Mouse (Mus musculus) testis, postnatal 14 days (tissue): ENCODE data around the gene Ear6.
A peak's percentile ranks its signal among the peaks of the same experiment; 100 is the strongest.
"Not testable (repeated sequence)": the region's sequence is repeated elsewhere in the genome, so short reads cannot be mapped to it uniquely, and the experiment has no call there.

Experiments
- DNase-seq: peaks from one replicate; pipeline ENCODE4 v3.0.0; 2021; ENCODE audit warnings: low spot score

Gene Ear6

DNA sequence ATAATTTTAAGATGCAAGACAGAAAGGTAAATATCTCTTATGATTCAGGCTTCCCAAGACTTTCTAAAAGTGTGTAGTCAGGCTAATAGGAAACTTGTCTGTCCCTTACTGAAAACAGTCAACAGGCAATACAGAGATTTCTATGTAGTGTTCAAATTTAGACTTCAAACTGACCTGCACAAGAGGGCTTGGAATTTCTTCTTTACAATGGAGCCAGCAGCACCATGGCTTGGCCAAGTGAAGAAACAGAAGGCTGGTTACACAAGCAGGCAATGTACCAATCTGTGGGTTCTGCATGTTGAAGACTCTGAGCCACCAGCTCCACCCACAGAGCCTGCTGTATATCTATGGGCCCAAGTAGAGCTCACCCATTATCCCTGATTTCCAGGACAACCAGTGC lies at the start of gene Ear6:
TSS of gene Ear6 (plus strand) at position 301 of the 400 bp plus-strand sequence.
- DNase-seq = no peak

DNA sequence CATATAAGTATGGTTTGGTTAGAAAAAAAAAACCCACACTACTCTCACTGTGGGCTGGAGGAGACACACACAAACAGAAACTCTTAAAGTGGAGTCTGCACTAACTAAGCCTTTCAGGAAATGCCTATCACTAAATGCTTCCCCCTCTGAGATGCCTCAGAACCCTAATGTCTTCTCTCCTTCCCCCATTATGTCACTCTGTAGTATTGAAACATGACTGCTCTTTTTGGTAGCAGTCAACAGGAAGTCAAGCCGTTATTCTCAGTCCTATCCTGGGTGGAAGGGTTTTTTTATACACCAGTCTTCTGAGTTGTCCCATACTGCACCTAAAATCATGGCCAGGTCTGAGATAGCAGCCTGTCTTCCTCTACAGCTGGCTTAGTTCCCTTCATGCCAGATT lies 26.9 kb upstream of the Ear6 start:
- no peak for DNase-seq

- DNase-seq = not testable (repeated sequence)
These were observed 25.7 kb upstream of the Ear6 start for GRCm38 (mm10) chr14:51827842-51828241.

- DNase-seq = no peak
These were observed 24.3 kb upstream of the Ear6 start for GRCm38 (mm10) chr14:51829188-51829587.

GRCm38 (mm10) chr14:51838480-51838879 lies 15.0 kb upstream of the Ear6 start:
- DNase-seq = not testable (repeated sequence)

GRCm38 (mm10) chr14:51842250-51842649 lies 11.2 kb upstream of the Ear6 start:
- no peak for DNase-seq

DNA sequence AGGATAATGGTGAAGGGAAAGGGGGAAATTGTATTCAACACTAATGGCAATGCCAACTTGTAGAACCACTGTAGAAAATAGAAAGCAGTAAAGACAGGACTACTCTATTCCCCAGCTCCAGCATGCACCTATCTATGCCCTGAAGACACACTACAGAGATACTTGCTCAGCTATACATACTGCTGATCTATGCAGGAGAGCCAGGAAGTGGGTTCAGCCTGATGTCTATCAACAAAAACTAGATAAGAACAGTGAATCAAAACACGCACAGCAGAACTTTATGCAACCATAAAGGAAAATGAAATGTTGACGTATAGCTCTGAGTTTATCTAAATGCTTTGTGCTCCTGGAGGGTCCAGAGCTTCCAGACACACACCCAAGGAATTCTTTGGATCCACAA lies 10.7 kb upstream of the Ear6 start:
- no peak for DNase-seq

DNA sequence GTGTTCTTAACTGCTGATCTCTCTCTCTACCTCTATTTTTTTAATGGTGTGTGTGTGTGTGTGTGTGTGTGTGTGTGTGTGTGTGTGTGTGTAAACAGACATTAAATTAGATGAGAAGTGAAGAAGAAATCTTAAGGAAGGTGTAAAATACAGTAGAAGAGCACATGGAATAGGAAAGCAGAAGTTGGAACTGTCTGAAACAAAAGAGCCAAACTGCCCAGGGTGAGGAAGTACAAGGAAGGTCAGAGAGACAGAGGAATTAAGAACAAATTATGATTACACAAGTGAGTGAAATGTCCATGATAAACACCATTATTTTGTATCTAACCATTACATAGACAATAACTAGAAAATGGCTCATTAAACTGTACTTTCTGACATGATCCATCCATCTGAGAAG lies 9.6 kb upstream of the Ear6 start:
- DNase-seq = no peak

- DNase-seq = no peak
These were observed 6.9 kb upstream of the Ear6 start for GRCm38 (mm10) chr14:51846566-51846965.

DNA sequence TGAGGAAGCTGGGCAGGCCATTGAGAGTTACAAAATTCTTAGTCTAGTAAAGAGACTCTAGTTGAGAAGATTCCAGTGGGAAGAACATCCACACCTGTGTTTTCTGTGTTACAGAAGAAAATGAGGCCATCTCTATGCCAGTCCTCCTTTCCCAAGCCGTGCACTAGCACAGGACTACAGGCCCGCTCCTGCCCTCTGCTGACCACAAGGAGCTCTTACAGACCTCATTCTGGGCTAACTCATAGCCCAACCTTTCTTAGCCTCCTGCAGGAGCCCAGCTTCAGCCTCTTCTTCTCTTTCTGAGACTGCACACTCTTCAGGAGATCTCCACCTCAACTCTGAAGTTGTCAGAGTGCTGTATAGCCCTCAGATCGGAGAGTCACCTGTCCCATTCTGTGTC lies 2.5 kb upstream of the Ear6 start:
- not testable (repeated sequence) for DNase-seq

GRCm38 (mm10) chr14:51855280-51855679 lies 1.8 kb downstream of the Ear6 start:
- not testable (repeated sequence) for DNase-seq

DNA sequence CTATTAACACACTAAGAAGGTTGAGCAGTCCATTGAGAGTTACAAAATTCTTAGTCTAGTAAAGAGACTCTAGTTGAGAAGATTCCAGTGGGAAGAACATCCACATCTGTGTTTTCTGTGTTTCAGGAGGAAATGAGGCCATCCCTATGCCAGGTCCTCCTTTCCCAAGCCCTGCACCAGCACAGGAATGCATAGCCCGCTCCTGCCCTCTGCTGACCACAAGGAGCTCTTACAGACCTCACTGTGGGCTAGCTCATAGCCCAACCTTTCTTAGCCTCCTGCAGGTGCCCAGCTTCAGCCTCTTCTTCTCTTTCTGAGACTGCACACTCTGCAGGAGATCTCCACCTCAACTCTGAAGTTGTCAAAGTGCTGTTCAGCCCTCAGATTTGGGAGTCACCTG lies 10.1 kb downstream of the Ear6 start:
- not testable (repeated sequence) for DNase-seq

GRCm38 (mm10) chr14:51870756-51871155 lies 17.3 kb downstream of the Ear6 start:
- DNase-seq = no peak

- DNase-seq = no peak
These were observed 18.2 kb downstream of the Ear6 start for GRCm38 (mm10) chr14:51871741-51872140.

DNA sequence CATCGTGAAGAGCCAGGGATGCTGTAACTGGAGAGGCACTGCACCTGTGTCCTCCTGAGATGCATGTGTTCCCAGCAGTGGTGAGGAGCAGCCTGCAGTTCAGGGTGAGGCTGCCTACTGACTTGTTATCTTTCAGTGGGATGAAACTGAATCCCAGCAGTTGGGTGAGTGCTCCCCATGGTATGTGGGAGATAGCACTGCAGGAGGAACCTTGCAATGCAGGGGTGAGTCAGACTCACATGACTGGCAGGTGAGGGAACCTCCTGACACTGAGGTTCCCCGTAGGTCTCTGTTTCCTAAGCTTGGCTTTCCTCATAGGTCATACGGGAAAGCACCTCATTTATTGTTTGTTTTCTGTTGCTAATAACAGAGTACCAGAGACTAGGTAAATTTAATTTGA lies 24.0 kb downstream of the Ear6 start:
- no peak for DNase-seq

DNA sequence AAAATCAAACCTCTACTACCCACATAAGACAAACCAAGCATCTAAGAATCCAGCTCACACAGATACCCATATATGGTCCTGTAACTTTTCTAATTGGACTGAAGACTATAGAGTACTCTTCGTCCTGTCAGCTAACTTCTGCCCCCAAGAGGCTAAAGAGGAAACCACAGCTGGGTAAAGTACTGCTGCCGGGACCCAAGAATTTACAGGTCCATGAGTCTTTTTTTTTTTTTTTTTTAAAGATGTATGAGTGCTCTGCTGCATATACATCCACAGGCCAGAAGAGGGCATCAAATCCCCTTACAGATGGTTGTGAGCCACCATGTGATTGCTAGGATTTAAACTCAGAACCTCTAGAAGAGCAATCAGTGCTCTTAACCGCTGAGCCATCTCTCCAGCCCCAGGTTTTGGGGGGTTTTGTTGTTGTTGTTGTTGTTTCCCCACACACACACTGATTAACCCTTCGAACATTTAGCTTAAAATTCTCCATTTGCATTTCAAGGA lies 30.1 kb downstream of the Ear6 start:
- DNase-seq = peak; percentile 72

DNA sequence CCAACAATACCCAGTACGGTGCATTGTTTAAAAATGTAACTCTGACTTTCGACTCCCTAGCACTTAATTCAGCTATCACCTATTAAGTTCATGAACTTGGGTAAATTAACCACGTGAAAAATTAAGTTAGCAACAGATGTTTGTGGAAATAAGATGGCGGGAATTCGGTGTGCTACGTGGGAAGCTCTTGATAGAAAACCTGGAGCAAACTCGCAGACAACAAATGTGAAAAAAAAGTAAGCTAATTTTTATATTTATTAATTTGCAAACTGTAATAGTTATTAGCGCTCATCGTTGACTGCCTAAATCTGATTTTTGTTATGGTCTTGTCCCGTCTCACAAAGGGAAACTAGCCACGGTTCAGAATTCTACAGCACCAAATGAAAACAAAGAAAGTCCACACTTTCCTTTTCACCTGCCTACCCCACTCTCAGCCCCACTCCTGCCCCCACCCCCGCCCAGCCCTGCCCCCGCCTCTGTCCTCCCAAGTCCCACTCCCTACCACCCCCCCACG lies 30.6 kb downstream of the Ear6 start:
- no peak for DNase-seq

DNA sequence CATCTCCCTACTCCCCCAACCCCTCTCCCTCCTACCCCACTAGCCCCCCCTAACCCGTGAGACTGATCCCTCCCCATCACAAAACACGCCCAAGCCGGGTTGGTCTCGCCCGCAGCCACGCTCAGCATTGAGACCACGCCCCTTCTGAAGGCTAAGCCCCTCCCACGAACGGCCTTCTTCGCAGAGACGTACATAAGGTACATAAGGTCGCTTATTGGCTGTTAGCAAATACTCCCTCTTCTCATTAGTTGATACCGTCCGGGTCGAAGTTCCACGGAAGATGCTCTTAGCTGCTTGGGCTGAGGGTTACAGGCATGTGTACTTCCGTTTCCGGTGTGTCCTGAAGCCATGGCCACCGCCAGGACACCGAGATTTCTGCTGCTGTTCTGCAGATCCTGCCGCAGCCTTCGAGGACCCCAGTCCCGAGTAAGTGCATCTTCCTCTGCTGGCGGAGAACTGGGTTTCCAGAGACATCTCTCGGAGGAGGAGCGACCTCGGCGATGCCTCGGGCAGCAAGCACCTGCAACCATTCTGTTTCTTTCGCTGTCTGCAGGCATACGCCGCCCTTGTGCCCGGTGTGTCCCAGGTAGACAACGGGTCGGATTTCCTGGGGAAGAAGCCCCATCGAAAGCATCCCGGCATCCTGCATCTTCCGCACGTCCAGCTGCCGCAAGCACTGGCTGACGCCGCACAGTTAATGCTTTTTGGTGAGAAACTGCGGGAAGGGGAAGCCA lies 31.3 kb downstream of the Ear6 start, which contains the start of gene Mettl17:
TSS of gene Mettl17 (plus strand) at position 245 of the 734 bp plus-strand sequence.
- DNase-seq = peak; percentile 92

DNA sequence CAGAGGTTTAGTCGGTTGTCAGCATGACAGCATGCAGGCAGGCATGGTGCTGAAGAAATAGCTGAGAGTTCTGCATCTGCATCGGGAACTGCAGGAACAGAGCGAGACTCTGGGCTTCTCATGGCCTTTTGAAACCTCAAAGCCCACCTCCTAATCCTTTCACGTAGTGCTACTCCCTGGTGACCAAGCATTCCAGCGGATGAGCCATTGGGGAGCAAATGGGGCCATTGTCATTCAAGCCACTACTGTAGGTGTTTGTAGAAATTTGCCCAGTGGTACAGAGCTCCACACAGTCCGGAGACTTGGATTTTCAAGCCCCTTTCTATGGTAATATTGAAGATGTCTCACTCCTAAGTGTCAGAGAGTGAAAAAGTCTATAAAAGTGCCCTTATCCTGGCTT lies 32.6 kb downstream of the Ear6 start:
- no peak for DNase-seq

- DNase-seq = no peak
These were observed 36.3 kb downstream of the Ear6 start for GRCm38 (mm10) chr14:51889833-51890232.

DNA sequence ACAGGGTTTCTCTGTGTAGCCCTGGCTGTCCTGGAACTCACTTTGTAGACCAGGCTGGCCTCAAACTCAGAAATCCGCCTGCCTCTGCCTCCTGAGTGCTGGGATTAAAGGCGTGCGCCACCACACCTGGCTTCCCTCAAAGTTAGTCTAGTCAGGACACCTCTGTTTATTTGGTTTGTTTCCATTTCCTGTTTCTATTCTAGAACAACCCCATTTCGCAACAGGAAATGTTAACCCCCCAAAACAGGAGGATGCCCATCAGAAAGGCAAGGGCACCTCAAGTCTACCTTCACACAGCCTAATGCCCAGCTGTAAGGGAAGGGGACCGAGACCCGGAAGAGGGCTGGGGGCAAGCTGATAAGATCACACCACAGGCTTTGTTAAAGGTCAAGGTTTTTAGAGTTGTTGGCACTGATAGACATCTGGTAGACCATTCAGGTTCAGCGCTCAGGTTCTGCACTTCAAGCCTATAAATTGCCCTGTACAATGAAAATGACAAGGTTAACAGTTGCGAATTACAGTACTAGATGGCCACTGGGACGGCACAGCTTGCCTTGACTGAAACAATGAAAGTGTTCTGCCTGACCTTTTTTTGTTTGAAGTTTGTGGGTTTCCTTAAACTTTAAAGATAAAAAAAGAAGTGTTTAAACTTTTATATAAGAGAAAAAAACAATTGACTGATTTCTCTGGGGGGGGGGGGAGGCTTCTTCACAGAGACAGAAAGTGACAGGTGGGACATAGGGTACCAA lies 38.9 kb downstream of the Ear6 start, which contains the start of gene Slc39a2:
TSS of gene Slc39a2 (plus strand) at position 699 of the 749 bp plus-strand sequence.
- no peak for DNase-seq

DNA sequence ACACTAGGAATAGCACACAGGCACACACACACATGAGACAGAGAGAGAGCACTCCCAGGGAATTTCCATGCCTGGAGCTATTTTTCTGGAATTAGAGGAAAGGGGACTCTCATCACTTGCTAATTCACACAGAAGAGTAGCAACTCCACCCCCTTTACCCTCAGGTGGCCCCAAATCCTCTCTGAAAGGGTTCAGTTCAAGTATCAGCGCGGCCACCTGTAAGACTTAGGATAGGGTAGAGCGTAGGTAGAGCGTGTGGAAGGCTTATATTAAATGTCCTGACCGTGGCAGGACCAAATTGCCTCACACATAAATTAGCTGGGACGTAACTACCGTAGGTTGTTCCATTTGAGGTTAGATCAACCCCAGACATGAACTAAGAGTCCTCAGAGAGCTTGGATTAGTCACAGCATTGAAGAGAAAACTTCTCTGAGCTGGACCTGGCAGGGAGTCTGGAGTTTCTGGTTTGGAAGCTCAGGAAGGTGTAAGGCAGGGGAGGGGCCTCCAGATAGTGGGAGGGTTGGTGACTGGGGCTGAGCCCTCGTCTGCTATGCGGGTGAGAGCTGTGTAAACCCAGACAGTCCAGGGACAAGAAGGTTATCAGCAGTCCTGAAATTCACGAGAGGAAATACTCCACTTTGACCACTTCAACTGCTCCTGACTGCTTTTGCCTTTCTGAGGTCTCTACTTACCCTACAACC lies 39.7 kb downstream of the Ear6 start:
- no peak for DNase-seq
